Mouse (Mus musculus): ENCODE results near the gene Glyatl3.

DNA sequence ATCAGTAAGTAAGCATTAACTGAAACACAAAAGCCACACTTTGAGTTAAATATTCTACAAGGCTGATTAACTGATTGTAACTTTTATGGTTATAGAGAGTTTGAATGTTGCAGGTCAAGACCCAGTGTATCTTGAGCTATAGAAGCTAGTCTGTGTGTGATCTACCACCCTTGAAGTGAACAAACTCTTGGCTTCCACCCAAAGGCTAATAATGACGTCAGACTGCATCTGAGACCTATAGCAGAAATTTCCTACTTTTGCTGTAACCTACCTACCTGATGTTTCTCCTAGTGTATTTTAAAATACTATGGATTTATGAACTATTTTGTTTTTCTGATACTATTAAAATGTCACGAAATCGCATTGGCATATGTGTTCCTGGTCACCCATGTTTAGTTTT, 39.4 kb downstream of the Glyatl3 start:
- no peak for TF ChIP-seq CTCF (IDR thresholded peaks at IDR 0.05; ENCODE audit: low read depth)
- TF ChIP-seq EP300 (IDR thresholded peaks at IDR 0.05; ENCODE audit: low read depth), result no peak

All from heart, postnatal 0 days (tissue).